Mouse (Mus musculus) heart, embryonic 15.5 days (tissue): ENCODE measurements around the gene Itgb1bp1. TPM values are rescaled to one million over a fixed set of nuclear protein-coding genes. Genes with fewer than 3 reads are reported as not detected.

ENCODE experiments used
- ATAC-seq: fragments of 200-750 bp; cut with Nextera tagmentation; replicated peaks from 2 replicates; pipeline ENCODE4 v1.8.0; 2017; ENCODE audit warnings: low read depth, moderate TSS enrichment; ENCODE audit not compliant: insufficient number of reproducible peaks, insufficient read depth, low FRiP score
- H3K27ac ChIP-seq: fragments of 300-500 bp; sonication (generic); 2 replicates; pipeline ENCODE4 v1.5.1; 2015; ENCODE audit warnings: mild to moderate bottlenecking, inconsistent platforms
- H3K27me3 ChIP-seq: fragments of 300-500 bp; sonication (generic); 2 replicates; pipeline ENCODE4 v1.6.1; 2015; ENCODE audit warnings: inconsistent platforms
- H3K36me3 ChIP-seq: fragments of 300-500 bp; sonication (generic); 2 replicates; pipeline ENCODE4 v1.6.1; 2015; ENCODE audit warnings: mild to moderate bottlenecking, inconsistent platforms
- H3K4me1 ChIP-seq: fragments of 300-500 bp; sonication (generic); replicated peaks from 2 replicates; pipeline ENCODE4 v1.6.1; 2015; ENCODE audit warnings: inconsistent platforms
- H3K4me2 ChIP-seq: fragments of 300-500 bp; sonication (generic); 2 replicates; pipeline ENCODE4 v1.6.1; 2015; ENCODE audit warnings: inconsistent platforms, mild to moderate bottlenecking, moderate library complexity
- H3K4me3 ChIP-seq: fragments of 300-500 bp; sonication (generic); 2 replicates; pipeline ENCODE4 v1.5.1; 2015; ENCODE audit warnings: mild to moderate bottlenecking, inconsistent platforms
- H3K9ac ChIP-seq: fragments of 300-500 bp; sonication (generic); 2 replicates; pipeline ENCODE4 v1.6.1; 2015; ENCODE audit warnings: mild to moderate bottlenecking, inconsistent platforms
- H3K9me3 ChIP-seq: fragments of 300-500 bp; sonication (generic); replicated peaks from 2 replicates; pipeline ENCODE4 v1.6.1; 2016; ENCODE audit warnings: inconsistent platforms
- WGBS: fragments of 180-500 bp; shearing (Covaris S2); methylation state at CpG from one replicate; pipeline ENCODE4 v1.1.7; 2015; ENCODE audit warnings: mixed read lengths; 5-methylcytosine and 5-hydroxymethylcytosine counted together
- polyA plus RNA-seq: library from polyadenylated mRNA; unstranded; fragments of >200 nt; fragmentation: Nextera tagmentation; extraction: Ambion mirVana; gene quantifications from 2 replicates; pipeline ENCODE4 v1.2.1, GENCODE M21; 2015

The Itgb1bp1 gene
- 35.0 and 38.7 TPM in 2 replicates for polyA plus RNA-seq

- H3K9ac ChIP-seq = peak within 1 kb of the TSS; percentile 96
These were observed at the start of gene Itgb1bp1 for GRCm38 (mm10) chr12:21286243-21286622. Itgb1bp1 (minus strand) TSS chr12:21286284.

DNA sequence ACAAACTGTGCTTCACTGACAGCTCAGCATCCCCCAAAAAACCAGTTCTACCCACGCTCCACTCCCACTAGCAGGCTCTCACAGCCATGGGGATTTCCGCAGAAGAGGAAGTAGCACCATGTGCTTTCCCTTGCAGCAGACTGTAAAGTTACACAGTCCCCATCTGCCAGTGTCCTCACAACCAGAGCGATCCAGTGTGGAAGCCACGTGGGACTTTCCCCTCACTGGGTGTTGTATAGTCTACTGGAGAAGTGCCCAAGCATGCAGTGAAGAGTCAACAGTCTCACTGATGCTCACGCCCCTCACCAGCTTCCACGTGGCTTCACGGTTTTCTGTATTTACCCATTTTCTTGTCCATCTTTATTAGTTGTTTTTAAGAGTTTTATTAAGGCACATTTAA lies 49.8 kb upstream of the Itgb1bp1 start:
- H3K4me2 ChIP-seq = no peak overlapping the region
- no peak overlapping the region for H3K27ac ChIP-seq
- no peak overlapping the region for H3K4me3 ChIP-seq
- 79% methylated on average over 7 of the region's 7 CpGs for WGBS
- no peak overlapping the region for H3K9ac ChIP-seq
- peaks cover 10% of the 10 kb centered on the region for H3K4me1 ChIP-seq
- H3K9me3 ChIP-seq = no peaks in the 10 kb centered on the region
- H3K36me3 ChIP-seq = peaks cover 49% of the 10 kb centered on the region
- H3K27me3 ChIP-seq = no peaks in the 10 kb centered on the region
- no peak for ATAC-seq

More at GRCm38 (mm10) chr12:21286243-21286622, at the start of gene Itgb1bp1:
- WGBS = 0% methylated on average over 28 of the region's 28 CpGs
- no peaks in the 10 kb centered on the region for H3K27me3 ChIP-seq
- H3K4me1 ChIP-seq = peaks cover 26% of the 10 kb centered on the region
- peak within 1 kb of the TSS; percentile 97 for H3K4me3 ChIP-seq
- ATAC-seq = peak; percentile 95
- peaks cover 12% of the 10 kb centered on the region for H3K36me3 ChIP-seq
- H3K4me2 ChIP-seq = peak within 1 kb of the TSS; percentile 89
- H3K27ac ChIP-seq = peak within 1 kb of the TSS; percentile 92
- H3K9me3 ChIP-seq = no peaks in the 10 kb centered on the region

GRCm38 (mm10) chr12:21333766-21334165 lies 47.7 kb upstream of the Itgb1bp1 start:
- WGBS = 89% methylated on average over 5 of the region's 5 CpGs

DNA sequence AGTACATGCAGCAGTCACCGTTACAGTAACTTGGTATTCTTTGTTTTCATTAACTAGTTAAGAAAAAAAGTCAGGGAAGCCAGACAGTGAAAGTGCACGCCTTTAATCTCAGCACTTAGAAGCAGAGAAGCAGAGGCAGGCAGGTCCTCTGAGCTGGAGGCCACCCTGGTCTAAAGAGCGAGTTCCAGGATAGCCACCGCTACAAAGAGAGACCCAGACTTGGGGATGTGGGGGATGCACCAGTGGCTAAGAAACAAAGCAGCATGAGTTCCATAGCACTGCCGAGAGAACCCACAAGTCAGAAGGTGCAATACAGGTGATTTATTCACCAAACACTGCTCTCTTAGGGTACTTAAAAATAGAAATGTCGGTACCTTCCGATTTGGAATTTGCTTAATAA lies 46.9 kb upstream of the Itgb1bp1 start:
- no peak for ATAC-seq
- Histone ChIP-seq H3K9ac (no peak overlapping the region), H3K36me3 (peaks cover 42% of the 10 kb centered on the region), H3K27ac (no peak overlapping the region), H3K4me1 (peaks cover 14% of the 10 kb centered on the region), H3K27me3 (no peaks in the 10 kb centered on the region), H3K4me3 (no peak overlapping the region), H3K9me3 (no peaks in the 10 kb centered on the region), H3K4me2 (no peak overlapping the region)
- WGBS = 93% methylated on average over 7 of the region's 7 CpGs

More at GRCm38 (mm10) chr12:21333766-21334165, 47.7 kb upstream of the Itgb1bp1 start:
- ATAC-seq = no peak
- Histone ChIP-seq H3K36me3 (peaks cover 41% of the 10 kb centered on the region), H3K27ac (no peak overlapping the region), H3K4me3 (no peak overlapping the region), H3K9me3 (no peaks in the 10 kb centered on the region), H3K4me2 (no peak overlapping the region), H3K4me1 (peaks cover 14% of the 10 kb centered on the region), H3K27me3 (no peaks in the 10 kb centered on the region), H3K9ac (no peak overlapping the region)

DNA sequence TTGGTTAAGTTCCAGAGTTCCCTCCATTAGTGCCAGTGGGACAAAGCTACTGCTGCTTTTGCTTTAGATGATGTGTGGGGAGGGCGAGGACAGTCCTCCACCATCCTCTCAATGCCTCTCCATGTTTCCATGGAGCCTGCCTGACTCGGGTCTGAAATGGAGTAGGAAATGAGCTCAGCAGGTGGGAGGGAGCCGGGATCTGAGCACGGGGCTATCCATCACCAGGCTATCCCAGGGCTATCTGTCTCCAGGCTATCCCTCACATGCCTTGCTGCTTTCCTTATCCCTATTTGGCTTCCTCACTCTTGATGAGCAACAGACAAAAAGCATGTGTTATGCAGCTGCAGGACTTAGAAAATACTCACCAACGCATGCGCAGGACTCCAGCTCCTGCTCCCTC lies 45.6 kb upstream of the Itgb1bp1 start:
- peaks cover 44% of the 10 kb centered on the region for H3K36me3 ChIP-seq
- 80% methylated on average over 6 of the region's 6 CpGs for WGBS
- H3K4me3 ChIP-seq = no peak overlapping the region
- no peak for ATAC-seq
- no peak overlapping the region for H3K4me2 ChIP-seq
- peaks cover 14% of the 10 kb centered on the region for H3K4me1 ChIP-seq
- no peak overlapping the region for H3K27ac ChIP-seq
- no peak overlapping the region for H3K9ac ChIP-seq
- H3K9me3 ChIP-seq = no peaks in the 10 kb centered on the region
- no peaks in the 10 kb centered on the region for H3K27me3 ChIP-seq

DNA sequence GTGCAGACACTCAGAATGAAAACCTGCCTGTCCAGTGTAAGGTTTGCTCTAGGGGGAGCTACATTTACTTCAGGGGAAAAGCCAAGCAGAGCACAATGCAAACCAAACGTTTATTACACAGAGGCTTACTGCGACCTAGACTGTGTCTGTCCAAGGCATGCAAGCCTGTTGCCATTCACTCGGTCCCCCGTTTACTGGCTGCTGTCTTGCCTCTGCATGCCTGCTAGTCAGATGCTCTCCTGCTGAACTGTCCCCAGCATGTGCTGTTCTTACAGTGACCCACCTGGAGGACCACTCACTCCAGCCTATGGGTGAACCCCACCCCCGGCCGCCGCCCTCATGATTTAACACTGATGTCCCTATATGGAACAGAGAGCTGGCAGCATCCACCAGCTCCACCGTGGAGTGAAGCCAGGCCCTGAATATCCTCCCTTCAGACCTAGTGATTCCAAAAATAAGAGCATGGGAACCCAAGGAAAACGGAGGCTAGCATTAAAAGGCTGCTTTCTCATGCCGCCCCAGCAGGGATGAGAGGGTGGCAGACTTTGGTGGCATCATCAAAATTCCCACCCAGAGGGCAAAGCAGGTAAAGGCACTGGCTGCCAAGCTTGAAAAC lies 45.0 kb upstream of the Itgb1bp1 start:
- Histone ChIP-seq H3K9me3 (no peaks in the 10 kb centered on the region), H3K27me3 (no peaks in the 10 kb centered on the region), H3K4me2 (no peak overlapping the region), H3K36me3 (peaks cover 50% of the 10 kb centered on the region), H3K9ac (no peak overlapping the region), H3K4me3 (no peak overlapping the region), H3K4me1 (peaks cover 14% of the 10 kb centered on the region), H3K27ac (0 out of 2 replicates have a peak overlapping the region, but pooled peaks have one; percentile 9)
- ATAC-seq = 0 out of 2 replicates have a peak, but pooled peaks have one; percentile 35
- 77% methylated on average over 10 of the region's 10 CpGs for WGBS

- Histone ChIP-seq H3K27me3 (no peaks in the 10 kb centered on the region), H3K36me3 (peaks cover 56% of the 10 kb centered on the region), H3K4me2 (no peak overlapping the region), H3K9me3 (no peaks in the 10 kb centered on the region), H3K4me1 (peaks cover 14% of the 10 kb centered on the region), H3K27ac (no peak overlapping the region), H3K9ac (no peak overlapping the region), H3K4me3 (no peak overlapping the region)
- 72% methylated on average over 9 of the region's 9 CpGs for WGBS
- ATAC-seq = no peak
These were observed 43.7 kb upstream of the Itgb1bp1 start for GRCm38 (mm10) chr12:21329661-21330400.

GRCm38 (mm10) chr12:21326325-21326724 lies 40.2 kb upstream of the Itgb1bp1 start:
- Histone ChIP-seq H3K4me3 (no peak overlapping the region), H3K4me2 (no peak overlapping the region), H3K4me1 (peaks cover 8% of the 10 kb centered on the region), H3K36me3 (peaks cover 44% of the 10 kb centered on the region), H3K9me3 (no peaks in the 10 kb centered on the region), H3K9ac (no peak overlapping the region), H3K27ac (no peak overlapping the region), H3K27me3 (no peaks in the 10 kb centered on the region)
- no peak for ATAC-seq
- 92% methylated on average over 3 of the region's 3 CpGs for WGBS

GRCm38 (mm10) chr12:21325266-21325665 lies 39.2 kb upstream of the Itgb1bp1 start:
- Histone ChIP-seq H3K4me2 (no peak overlapping the region), H3K27me3 (no peaks in the 10 kb centered on the region), H3K9me3 (no peaks in the 10 kb centered on the region), H3K36me3 (peaks cover 45% of the 10 kb centered on the region), H3K4me1 (peaks cover 4% of the 10 kb centered on the region; the same call in 1 of the 2 replicates), H3K9ac (no peak overlapping the region), H3K4me3 (no peak overlapping the region), H3K27ac (no peak overlapping the region)
- 89% methylated on average over 8 of the region's 8 CpGs for WGBS
- no peak for ATAC-seq

- Histone ChIP-seq H3K36me3 (peaks cover 36% of the 10 kb centered on the region), H3K9me3 (no peaks in the 10 kb centered on the region), H3K9ac (no peak overlapping the region), H3K4me2 (no peak overlapping the region), H3K4me1 (no peaks in the 10 kb centered on the region; the same call in 1 of the 2 replicates), H3K27ac (no peak overlapping the region), H3K4me3 (no peak overlapping the region), H3K27me3 (no peaks in the 10 kb centered on the region)
- WGBS = 77% methylated on average over 5 of the region's 5 CpGs
- ATAC-seq = no peak
These were observed 38.0 kb upstream of the Itgb1bp1 start for GRCm38 (mm10) chr12:21324101-21324500.

GRCm38 (mm10) chr12:21322856-21323255 lies 36.8 kb upstream of the Itgb1bp1 start:
- ATAC-seq = no peak
- Histone ChIP-seq H3K4me1 (no peaks in the 10 kb centered on the region), H3K4me3 (no peak overlapping the region), H3K9me3 (no peaks in the 10 kb centered on the region), H3K9ac (no peak overlapping the region), H3K27ac (no peak overlapping the region), H3K27me3 (no peaks in the 10 kb centered on the region), H3K36me3 (peaks cover 34% of the 10 kb centered on the region), H3K4me2 (no peak overlapping the region)
- WGBS = 67% methylated on average over 9 of the region's 9 CpGs
